Mouse (Mus musculus): ENCODE data around the gene Ctsl. TPM values are rescaled to one million over a fixed set of nuclear protein-coding genes. Genes with fewer than 3 reads are reported as not detected.

The Ctsl gene
- polyA plus RNA-seq, 1 experiment from 2014 or later, result 209 TPM

- no peak overlapping the region for H3K4me2 ChIP-seq (replicated peaks; ENCODE audit: low read depth, low read length)
- H3K4me1 ChIP-seq (ENCODE audit: control insufficient read depth, insufficient read depth, low read length), result 0 out of 2 replicates have a peak, but pooled peaks cover 4% of the 10 kb centered on the region
- 93% methylated on average over 5 of the region's 5 CpGs for WGBS
- H3K27ac ChIP-seq (ENCODE audit: low read length), result no peak overlapping the region
- H3K9me3 ChIP-seq (ENCODE audit: control insufficient read depth, low read depth, low read length), result no peaks in the 10 kb centered on the region
- no peak for ATAC-seq (ENCODE audit: insufficient number of reproducible peaks, insufficient read depth, low FRiP score, low read depth)
- H3K9ac ChIP-seq (replicated peaks; ENCODE audit: low read depth, low read length), result no peak overlapping the region
- no peaks in the 10 kb centered on the region for H3K27me3 ChIP-seq (ENCODE audit: control insufficient read depth, insufficient read depth, low read length)
- peaks cover 35% of the 10 kb centered on the region; the same call in 1 of the 2 replicates for H3K36me3 ChIP-seq (ENCODE audit: control insufficient read depth, insufficient read depth, low read length)
- no peak overlapping the region for H3K4me3 ChIP-seq (ENCODE audit: low read depth, low read length)
Measured at GRCm38 (mm10) chr13:64367615-64368014, 3.1 kb downstream of the Ctsl start.

- 0 out of 2 replicates have a peak, but pooled peaks cover 4% of the 10 kb centered on the region for H3K4me1 ChIP-seq (ENCODE audit: control insufficient read depth, insufficient read depth, low read length)
- H3K27ac ChIP-seq (ENCODE audit: low read length), result no peak overlapping the region
- H3K36me3 ChIP-seq (ENCODE audit: control insufficient read depth, insufficient read depth, low read length), result peaks cover 39% of the 10 kb centered on the region; the same call in 1 of the 2 replicates
- H3K27me3 ChIP-seq (ENCODE audit: control insufficient read depth, insufficient read depth, low read length), result no peaks in the 10 kb centered on the region
- no peak overlapping the region for H3K4me3 ChIP-seq (ENCODE audit: low read depth, low read length)
- no peak overlapping the region for H3K4me2 ChIP-seq (replicated peaks; ENCODE audit: low read depth, low read length)
- no peaks in the 10 kb centered on the region for H3K9me3 ChIP-seq (ENCODE audit: control insufficient read depth, low read depth, low read length)
- no peak for ATAC-seq (ENCODE audit: insufficient number of reproducible peaks, insufficient read depth, low FRiP score, low read depth)
- no peak overlapping the region for H3K9ac ChIP-seq (replicated peaks; ENCODE audit: low read depth, low read length)
Measured at GRCm38 (mm10) chr13:64365326-64365725, 5.4 kb downstream of the Ctsl start.

- Histone ChIP-seq H3K4me2 (replicated peaks; ENCODE audit: low read depth, low read length) (no peak overlapping the region), H3K36me3 (ENCODE audit: control insufficient read depth, insufficient read depth, low read length) (peaks cover 39% of the 10 kb centered on the region; the same call in 1 of the 2 replicates), H3K4me3 (ENCODE audit: low read depth, low read length) (no peak overlapping the region), H3K9me3 (ENCODE audit: control insufficient read depth, low read depth, low read length) (no peaks in the 10 kb centered on the region), H3K4me1 (ENCODE audit: control insufficient read depth, insufficient read depth, low read length) (0 out of 2 replicates have a peak, but pooled peaks cover 4% of the 10 kb centered on the region), H3K27ac (ENCODE audit: low read length) (no peak overlapping the region), H3K27me3 (ENCODE audit: control insufficient read depth, insufficient read depth, low read length) (no peaks in the 10 kb centered on the region), H3K9ac (replicated peaks; ENCODE audit: low read depth, low read length) (no peak overlapping the region)
- WGBS, result 81% methylated on average over 2 of the region's 2 CpGs
- 0 out of 2 replicates have a peak, but pooled peaks have one; percentile 24 for ATAC-seq (ENCODE audit: insufficient number of reproducible peaks, insufficient read depth, low FRiP score, low read depth)
Measured at GRCm38 (mm10) chr13:64364258-64364657, 6.4 kb downstream of the Ctsl start.

GRCm38 (mm10) chr13:64362139-64362538 is 8.6 kb downstream of the Ctsl start:
- Histone ChIP-seq H3K4me1 (ENCODE audit: control insufficient read depth, insufficient read depth, low read length) (no peaks in the 10 kb centered on the region), H3K9me3 (ENCODE audit: control insufficient read depth, low read depth, low read length) (no peaks in the 10 kb centered on the region), H3K4me3 (ENCODE audit: low read depth, low read length) (no peak overlapping the region), H3K4me2 (replicated peaks; ENCODE audit: low read depth, low read length) (no peak overlapping the region), H3K27ac (ENCODE audit: low read length) (no peak overlapping the region), H3K9ac (replicated peaks; ENCODE audit: low read depth, low read length) (no peak overlapping the region), H3K36me3 (ENCODE audit: control insufficient read depth, insufficient read depth, low read length) (peaks cover 39% of the 10 kb centered on the region; the same call in 1 of the 2 replicates), H3K27me3 (ENCODE audit: control insufficient read depth, insufficient read depth, low read length) (no peaks in the 10 kb centered on the region)
- WGBS, result 84% methylated on average over 6 of the region's 6 CpGs
- no peak for ATAC-seq (ENCODE audit: insufficient number of reproducible peaks, insufficient read depth, low FRiP score, low read depth)

- no peak overlapping the region for H3K27ac ChIP-seq (ENCODE audit: low read length)
- H3K9me3 ChIP-seq (ENCODE audit: control insufficient read depth, low read depth, low read length), result no peaks in the 10 kb centered on the region
- H3K9ac ChIP-seq (replicated peaks; ENCODE audit: low read depth, low read length), result no peak overlapping the region
- 91% methylated on average over 3 of the region's 3 CpGs for WGBS
- H3K27me3 ChIP-seq (ENCODE audit: control insufficient read depth, insufficient read depth, low read length), result no peaks in the 10 kb centered on the region
- ATAC-seq (ENCODE audit: insufficient number of reproducible peaks, insufficient read depth, low FRiP score, low read depth), result no peak
- H3K4me3 ChIP-seq (ENCODE audit: low read depth, low read length), result no peak overlapping the region
- H3K4me1 ChIP-seq (ENCODE audit: control insufficient read depth, insufficient read depth, low read length), result no peaks in the 10 kb centered on the region
- peaks cover 29% of the 10 kb centered on the region; the same call in 1 of the 2 replicates for H3K36me3 ChIP-seq (ENCODE audit: control insufficient read depth, insufficient read depth, low read length)
- no peak overlapping the region for H3K4me2 ChIP-seq (replicated peaks; ENCODE audit: low read depth, low read length)
Measured at GRCm38 (mm10) chr13:64361020-64361419, 9.7 kb downstream of the Ctsl start.

- H3K4me3 ChIP-seq (ENCODE audit: low read depth, low read length), result no peak overlapping the region
- H3K4me1 ChIP-seq (ENCODE audit: control insufficient read depth, insufficient read depth, low read length), result no peaks in the 10 kb centered on the region
- WGBS, result 87% methylated on average over 3 of the region's 3 CpGs
- H3K27ac ChIP-seq (ENCODE audit: low read length), result no peak overlapping the region
- no peaks in the 10 kb centered on the region for H3K9me3 ChIP-seq (ENCODE audit: control insufficient read depth, low read depth, low read length)
- ATAC-seq (ENCODE audit: insufficient number of reproducible peaks, insufficient read depth, low FRiP score, low read depth), result no peak
- H3K9ac ChIP-seq (replicated peaks; ENCODE audit: low read depth, low read length), result no peak overlapping the region
- no peaks in the 10 kb centered on the region for H3K27me3 ChIP-seq (ENCODE audit: control insufficient read depth, insufficient read depth, low read length)
- H3K36me3 ChIP-seq (ENCODE audit: control insufficient read depth, insufficient read depth, low read length), result peaks cover 18% of the 10 kb centered on the region; the same call in 1 of the 2 replicates
- H3K4me2 ChIP-seq (replicated peaks; ENCODE audit: low read depth, low read length), result no peak overlapping the region
Measured at GRCm38 (mm10) chr13:64359702-64360101, 11.0 kb downstream of the Ctsl start.

GRCm38 (mm10) chr13:64358476-64358875 is 12.2 kb downstream of the Ctsl start:
- no peak for ATAC-seq (ENCODE audit: insufficient number of reproducible peaks, insufficient read depth, low FRiP score, low read depth)
- WGBS, result 78% methylated on average over 1 of the region's 1 CpGs

GRCm38 (mm10) chr13:64357389-64357788 is 13.3 kb downstream of the Ctsl start:
- Histone ChIP-seq H3K27ac (ENCODE audit: low read length) (no peak overlapping the region), H3K9ac (replicated peaks; ENCODE audit: low read depth, low read length) (no peak overlapping the region), H3K36me3 (ENCODE audit: control insufficient read depth, insufficient read depth, low read length) (peaks cover 2% of the 10 kb centered on the region; the same call in 1 of the 2 replicates), H3K4me3 (ENCODE audit: low read depth, low read length) (no peak overlapping the region), H3K4me2 (replicated peaks; ENCODE audit: low read depth, low read length) (no peak overlapping the region), H3K4me1 (ENCODE audit: control insufficient read depth, insufficient read depth, low read length) (no peaks in the 10 kb centered on the region), H3K9me3 (ENCODE audit: control insufficient read depth, low read depth, low read length) (no peaks in the 10 kb centered on the region), H3K27me3 (ENCODE audit: control insufficient read depth, insufficient read depth, low read length) (no peaks in the 10 kb centered on the region)
- 72% methylated on average over 5 of the region's 5 CpGs for WGBS
- no peak for ATAC-seq (ENCODE audit: insufficient number of reproducible peaks, insufficient read depth, low FRiP score, low read depth)

More at GRCm38 (mm10) chr13:64358476-64358875, 12.2 kb downstream of the Ctsl start:
- Histone ChIP-seq H3K36me3 (ENCODE audit: control insufficient read depth, insufficient read depth, low read length) (peaks cover 10% of the 10 kb centered on the region; the same call in 1 of the 2 replicates), H3K9me3 (ENCODE audit: control insufficient read depth, low read depth, low read length) (no peaks in the 10 kb centered on the region), H3K4me1 (ENCODE audit: control insufficient read depth, insufficient read depth, low read length) (no peaks in the 10 kb centered on the region), H3K27ac (ENCODE audit: low read length) (no peak overlapping the region), H3K27me3 (ENCODE audit: control insufficient read depth, insufficient read depth, low read length) (no peaks in the 10 kb centered on the region), H3K9ac (replicated peaks; ENCODE audit: low read depth, low read length) (no peak overlapping the region), H3K4me2 (replicated peaks; ENCODE audit: low read depth, low read length) (no peak overlapping the region), H3K4me3 (ENCODE audit: low read depth, low read length) (no peak overlapping the region)

GRCm38 (mm10) chr13:64349474-64349873 is 21.2 kb downstream of the Ctsl start:
- no peak for ATAC-seq (ENCODE audit: insufficient number of reproducible peaks, insufficient read depth, low FRiP score, low read depth)

More at GRCm38 (mm10) chr13:64349474-64349873, 21.2 kb downstream of the Ctsl start:
- no peak overlapping the region for H3K9ac ChIP-seq (replicated peaks; ENCODE audit: low read depth, low read length)
- H3K27ac ChIP-seq (ENCODE audit: low read length), result no peak overlapping the region
- H3K36me3 ChIP-seq (ENCODE audit: control insufficient read depth, insufficient read depth, low read length), result no peaks in the 10 kb centered on the region
- 87% methylated on average over 2 of the region's 2 CpGs for WGBS
- no peak overlapping the region for H3K4me2 ChIP-seq (replicated peaks; ENCODE audit: low read depth, low read length)
- H3K27me3 ChIP-seq (ENCODE audit: control insufficient read depth, insufficient read depth, low read length), result no peaks in the 10 kb centered on the region
- H3K9me3 ChIP-seq (ENCODE audit: control insufficient read depth, low read depth, low read length), result no peaks in the 10 kb centered on the region
- H3K4me1 ChIP-seq (ENCODE audit: control insufficient read depth, insufficient read depth, low read length), result no peaks in the 10 kb centered on the region
- no peak overlapping the region for H3K4me3 ChIP-seq (ENCODE audit: low read depth, low read length)
